Mouse (Mus musculus): Measurements from ENCODE around the gene Gm21244. TPM values are rescaled to one million over a fixed set of nuclear protein-coding genes. Genes with fewer than 3 reads are reported as not detected.

Gene Gm21244
- polyA plus RNA-seq (2017; shearing (Covaris generic)), result 0.09 TPM

GRCm38 (mm10) chrY:7169193-7169592, at the start of gene Gm21244:
Gene Gm21244 (minus strand): TSS chrY:7169293.

Other genes with a start within 250 kb of the Gm21244 start
- gene Gm28998, start 84.5 kb upstream of the Gm21244 start, polyA plus RNA-seq (2017; shearing (Covaris generic)), result not detected
- not detected for gene Gm21788, start 235.7 kb upstream of the Gm21244 start, polyA plus RNA-seq (2017; shearing (Covaris generic))